Mouse (Mus musculus) Patski (cell line): ENCODE measurements at regions not wholly inside any gene's neighbourhood (a gene's known extent, or its start where the extent isn't known, plus 50 kb on each side); places are given as distances from the start of the nearest gene placed in this dataset.

ENCODE experiments used
- ATAC-seq: fragments of 100-300 bp; one replicate; pipeline ENCODE4 v1.8.0; 2021
- CTCF ChIA-PET: fragments of 350-600 bp; sonication (Branson Sonifier 250); formaldehyde crosslinking; loops from one replicate; lab custom pipeline; 2022; ENCODE audit warnings: inconsistent platforms; lab: Charles Lee
- POLR2A ChIA-PET: fragments of 350-600 bp; sonication (Branson Sonifier 250); formaldehyde crosslinking; loops from one replicate; lab custom pipeline; 2022; ENCODE audit warnings: antibody characterized with exemption, inconsistent platforms; lab: Charles Lee
- DNase-seq: peaks from one replicate; pipeline ENCODE4 v3.0.0-alpha.2; 2011; ENCODE audit warnings: low read depth, low spot score
- H3K27me3 ChIP-seq: fragments of 371-371 bp; one replicate; pipeline ENCODE4 v1.5.1; 2021
- CTCF ChIP-seq: fragments of 100-300 bp; IDR thresholded peaks from one replicate; pipeline ENCODE4 v1.5.1; 2021
- in situ Hi-C: fragments of 300-500 bp; cut with MboI; formaldehyde crosslinking; loops from 3 replicates; pipeline ENCODE4 v1.11.1; 2018; ENCODE audit warnings: low pct_unique_long_range_greater_than_20kb, mixed read lengths

DNA sequence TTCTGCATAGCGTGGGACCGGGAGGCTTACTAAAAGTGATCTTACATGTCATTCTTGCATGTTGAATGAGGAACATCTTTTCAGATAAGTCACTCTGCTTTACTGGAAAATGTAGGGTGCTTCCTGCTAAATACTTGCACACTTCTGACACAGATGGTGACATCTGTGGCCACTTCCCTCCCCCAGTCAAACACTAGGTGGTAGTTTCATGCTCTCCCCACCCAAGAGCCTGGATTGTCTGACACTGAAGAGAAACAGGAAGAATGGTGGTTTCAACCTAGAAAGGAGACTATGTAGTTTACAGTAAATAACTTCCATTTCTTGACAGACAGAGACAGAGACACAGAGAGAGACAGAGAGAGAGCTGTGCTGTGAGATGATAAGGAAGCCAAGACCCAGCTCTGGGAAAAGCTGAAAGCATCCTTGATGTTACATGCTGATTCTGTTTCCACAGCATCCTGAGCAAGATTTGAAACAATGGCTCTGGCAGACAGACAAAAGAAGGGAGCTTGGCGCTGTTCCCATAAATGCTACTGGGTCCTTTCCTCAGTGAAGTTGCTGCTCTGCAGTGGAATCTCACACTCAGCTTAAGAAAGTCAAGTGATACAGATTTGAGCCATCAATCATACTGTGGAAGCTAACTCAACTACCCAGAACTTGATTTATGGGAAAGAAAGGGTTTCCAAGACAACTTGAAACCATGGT is 61.9 kb upstream of the Picalm start:
- ATAC-seq (no peak), DNase-seq (no peak)
- no peaks in the 10 kb centered on the region for H3K27me3 ChIP-seq
- ChIA-PET POLR2A (no interaction called here), CTCF (interaction anchor here (1.7 kb wide), 1 partner anchor 70 kb away, joined by 4 read pairs; no protein-coding TSS in a partner anchor)
- TF ChIP-seq CTCF, result no peak
- in situ Hi-C loops, result no loop called here

DNA sequence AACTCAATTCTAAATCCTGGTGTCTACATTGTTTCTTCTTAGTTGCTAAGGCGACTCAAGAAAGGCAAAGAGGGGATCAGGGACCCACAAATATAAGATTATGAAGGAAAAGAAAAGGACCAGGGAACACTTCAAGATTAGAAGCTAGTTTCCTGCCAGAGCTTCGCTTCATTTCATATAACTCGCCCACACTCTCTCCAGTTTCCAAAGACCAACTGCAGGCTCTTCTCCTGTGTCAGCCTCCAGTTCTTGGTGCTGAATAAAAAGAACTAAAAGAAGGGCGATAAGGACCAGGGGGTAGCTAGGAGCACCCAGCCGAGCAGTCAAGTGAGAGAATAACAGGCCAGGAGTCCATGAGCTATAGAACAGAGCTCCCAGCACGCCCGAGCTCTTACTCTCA is 59.7 kb upstream of the Picalm start:
- DNase-seq (no peak), ATAC-seq (no peak)
- in situ Hi-C loops, result no loop called here
- H3K27me3 ChIP-seq, result no peaks in the 10 kb centered on the region
- no peak for TF ChIP-seq CTCF
- POLR2A ChIA-PET, result no interaction called here
- CTCF ChIA-PET, result interaction anchor here (0.9 kb wide), 2 partner anchors 10 to 72 kb away, joined by 3 read pairs; no protein-coding TSS in a partner anchor

DNA sequence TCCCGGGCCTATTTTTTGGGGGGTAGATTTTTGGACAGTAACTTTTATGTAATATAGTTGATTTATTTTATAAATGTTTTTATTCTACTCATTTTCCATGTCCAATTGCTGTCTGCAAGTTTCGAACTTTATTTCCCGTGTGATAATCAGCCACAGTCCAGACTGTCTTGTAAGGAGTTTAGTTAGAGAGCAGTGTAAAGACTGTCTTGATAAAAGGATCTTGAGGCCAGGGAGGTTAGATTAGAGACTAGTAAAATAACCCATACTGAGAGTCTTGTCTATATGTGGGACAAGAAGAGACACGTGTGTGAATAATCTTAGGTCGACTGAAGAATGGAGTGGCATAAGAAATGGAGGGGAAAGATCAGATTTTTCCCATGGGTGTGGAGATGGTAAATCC is 56.1 kb upstream of the Picalm start:
- CTCF ChIA-PET, result no interaction called here

DNA sequence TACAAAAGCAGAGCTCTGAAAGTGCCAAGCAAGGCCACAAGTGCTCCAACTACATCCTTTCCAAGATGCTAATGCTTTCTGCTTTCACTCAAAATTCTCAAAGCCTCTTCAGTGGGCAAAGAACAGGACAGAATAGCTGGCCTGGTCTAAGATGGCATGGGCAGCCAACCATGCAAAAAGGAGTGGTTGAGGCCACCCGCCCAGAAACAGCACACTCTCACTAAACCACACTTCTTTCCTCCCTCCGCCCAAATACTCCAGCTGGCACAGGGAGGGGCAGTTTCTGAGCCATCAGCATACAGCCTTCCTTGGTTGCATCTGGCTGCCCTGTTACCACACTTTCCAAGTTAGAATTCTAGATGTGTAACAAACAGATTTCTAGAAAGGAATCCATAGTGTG is 55.4 kb upstream of the Picalm start:
- DNase-seq, result no peak
- no peak for ATAC-seq
- no peak for TF ChIP-seq CTCF
- no peaks in the 10 kb centered on the region for H3K27me3 ChIP-seq
- POLR2A ChIA-PET, result interaction anchor here (1.7 kb wide), 1 partner anchor 14 kb away, joined by 5 read pairs; no protein-coding TSS in a partner anchor
- CTCF ChIA-PET, result interaction anchor here (0.7 to 1.4 kb wide), 4 partner anchors 11 to 48 kb away, joined by 3 to 4 read pairs (median 4); no protein-coding TSS in a partner anchor
- in situ Hi-C loops, result no loop called here

More for the DNA sequence above, 56.1 kb upstream of the Picalm start:
- in situ Hi-C loops, result no loop called here
- DNase-seq, result no peak
- no peak for ATAC-seq
- H3K27me3 ChIP-seq, result no peaks in the 10 kb centered on the region
- no peak for TF ChIP-seq CTCF
- POLR2A ChIA-PET, result no interaction called here

DNA sequence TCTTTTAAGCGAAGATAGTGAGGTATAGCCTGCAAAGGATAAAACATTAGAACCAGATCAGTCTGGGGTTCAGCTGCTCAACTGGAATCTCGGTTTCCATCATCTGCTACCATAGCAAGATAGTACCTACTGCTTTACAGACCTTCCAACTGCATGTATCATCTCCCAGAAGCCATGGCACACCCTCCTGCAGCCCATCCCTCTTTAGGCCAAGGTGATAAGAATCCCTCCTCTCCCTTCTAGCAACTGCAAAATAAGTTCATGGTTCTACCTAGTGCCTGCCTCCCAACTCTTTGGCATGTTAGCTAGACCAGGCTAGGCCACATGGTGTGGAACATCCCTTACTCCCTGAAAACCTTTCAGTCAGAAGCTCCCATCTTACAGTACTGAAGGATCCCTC is 52.4 kb upstream of the Picalm start:
- in situ Hi-C loops, result no loop called here
- DNase-seq, result no peak
- no peak for TF ChIP-seq CTCF
- ChIA-PET POLR2A (no interaction called here), CTCF (interaction anchor here (0.7 to 0.8 kb wide), 2 partner anchors 25 to 70 kb away, joined by 3 read pairs; no protein-coding TSS in a partner anchor)
- H3K27me3 ChIP-seq, result no peaks in the 10 kb centered on the region
- no peak for ATAC-seq

DNA sequence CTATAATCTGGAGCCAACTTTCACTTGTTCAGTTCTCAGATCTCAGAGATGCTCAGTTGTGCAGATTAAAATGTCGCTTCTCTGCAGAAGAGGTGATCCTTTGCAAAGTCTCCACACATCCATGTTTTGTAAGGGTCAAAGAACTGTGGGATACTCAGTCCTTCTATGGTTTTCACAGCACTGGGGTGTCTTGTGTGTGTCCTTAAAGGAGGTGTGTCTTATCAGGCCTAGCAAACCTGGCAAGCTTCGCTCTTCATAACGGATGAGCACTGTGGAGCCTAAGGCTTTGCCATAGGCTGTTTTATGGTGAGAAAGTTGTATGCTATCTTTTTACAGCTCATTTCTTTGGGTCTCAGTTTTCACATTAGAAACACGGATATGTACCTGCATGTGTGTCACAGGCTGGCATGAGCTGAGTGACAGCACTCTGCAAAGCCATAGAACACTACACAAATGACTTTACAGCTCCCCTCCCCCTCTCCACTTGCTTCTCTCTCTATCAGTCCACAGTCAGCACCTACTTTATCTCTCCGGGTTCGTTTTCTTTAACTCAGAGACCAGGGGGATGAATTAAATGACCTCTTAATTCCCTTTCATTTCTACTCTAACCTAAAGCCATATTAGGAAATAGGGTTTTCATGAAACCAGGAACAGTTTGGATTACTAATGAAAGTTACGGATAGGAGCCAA is 49.8 kb upstream of the Picalm start:
- ATAC-seq (no peak), DNase-seq (no peak)
- ChIA-PET POLR2A (no interaction called here), CTCF (interaction anchor here (1.4 kb wide), 2 partner anchors 10 to 14 kb away, joined by 3 read pairs; no protein-coding TSS in a partner anchor)
- TF ChIP-seq CTCF, result no peak
- no peaks in the 10 kb centered on the region for H3K27me3 ChIP-seq
- in situ Hi-C loops, result no loop called here
